Mouse (Mus musculus) layer of hippocampus, adult 18-20 months (tissue): ENCODE data around the gene Zfp579. TPM values are rescaled to one million over a fixed set of nuclear protein-coding genes. Genes with fewer than 3 reads are reported as not detected.
"Not testable (repeated sequence)": the region's sequence is repeated elsewhere in the genome, so short reads cannot be mapped to it uniquely, and the experiment has no call there.

Experiments used
- DNase-seq, 2 experiments: peaks; one replicate each; pipeline ENCODE4 v3.0.0; 2022; ENCODE audit warnings: low spot score in 2 of 2
- total RNA-seq, 2 experiments: library from RNA; stranded (reverse); gene quantifications; 2 replicates each; pipeline ENCODE4 v1.2.3; 2021

Gene Zfp579
- total RNA-seq, 2 experiments from 2014 or later: 27.2 to 34.9 TPM

- DNase-seq: peak; percentile 89 to 96
Measured at GRCm38 (mm10) chr7:5015118-5016001, 19.4 kb upstream of the Zfp579 start, which contains the start of gene Gm44973. Gene Gm44973, plus strand, starts transcription at chr7:5015496.

- DNase-seq: peak; percentile 92 to 99
Measured at GRCm38 (mm10) chr7:5014251-5015117, 18.5 kb upstream of the Zfp579 start, which contains the start of the genes Zfp524 and Fiz1. Gene Zfp524, plus strand, starts transcription at chr7:5014415. Gene Fiz1, minus strand, starts transcription at chr7:5014697.

GRCm38 (mm10) chr7:5012681-5013513 is 16.9 kb upstream of the Zfp579 start:
- no peak for DNase-seq

- no peak for DNase-seq
Measured at GRCm38 (mm10) chr7:5008229-5008628, 12.3 kb upstream of the Zfp579 start.

GRCm38 (mm10) chr7:5002876-5003275 is 6.9 kb upstream of the Zfp579 start:
- not testable (repeated sequence) for DNase-seq

- DNase-seq: no peak
Measured at GRCm38 (mm10) chr7:4999876-5000275, 3.9 kb upstream of the Zfp579 start.

GRCm38 (mm10) chr7:4996934-4997333 is 976 bp upstream of the Zfp579 start:
- DNase-seq: no peak

- DNase-seq: no peak
Measured at GRCm38 (mm10) chr7:4995268-4996002, 523 bp downstream of the Zfp579 start.

- DNase-seq: no peak
Measured at GRCm38 (mm10) chr7:4993999-4994788, 1.8 kb downstream of the Zfp579 start.

GRCm38 (mm10) chr7:4993347-4993998 is 2.5 kb downstream of the Zfp579 start:
- DNase-seq: no peak

GRCm38 (mm10) chr7:4988250-4988649 is 7.7 kb downstream of the Zfp579 start:
- no peak for DNase-seq

GRCm38 (mm10) chr7:4976832-4977231 is 19.1 kb downstream of the Zfp579 start:
- DNase-seq: no peak

- no peak for DNase-seq
Measured at GRCm38 (mm10) chr7:4975455-4975854, 20.5 kb downstream of the Zfp579 start.

- DNase-seq: no peak
Measured at GRCm38 (mm10) chr7:4972321-4973047, 23.5 kb downstream of the Zfp579 start.

- DNase-seq: no peak
Measured at GRCm38 (mm10) chr7:4971710-4972109, 24.2 kb downstream of the Zfp579 start.

- no peak for DNase-seq
Measured at GRCm38 (mm10) chr7:4971068-4971467, 24.9 kb downstream of the Zfp579 start, which contains the start of gene Sbk3. Gene Sbk3, minus strand, starts transcription at chr7:4971168.

- no peak for DNase-seq
Measured at GRCm38 (mm10) chr7:4964988-4965387, 31.0 kb downstream of the Zfp579 start.

- DNase-seq: peak; percentile 35 to 81
Measured at GRCm38 (mm10) chr7:4964272-4964671, 31.7 kb downstream of the Zfp579 start, which contains the start of gene Sbk2. Gene Sbk2, minus strand, starts transcription at chr7:4964406.
